Mouse (Mus musculus): ENCODE data around the gene Pagr1b. TPM values are rescaled to one million over a fixed set of nuclear protein-coding genes. Genes with fewer than 3 reads are reported as not detected.

Gene Pagr1b
- total and polyA plus RNA-seq, 3 experiments: 0.30 to 6.6 TPM; not detected in 1

- in situ Hi-C loops (cut with MboI; ENCODE audit: low pct_ligation_motif_present, low pct_unique_long_range_greater_than_20kb, low sequenced_read_pairs) (no loop called here), dilution Hi-C loops (cut with MboI; ENCODE audit: extremely low pct_ligation_motif_present, extremely low pct_unique_long_range_greater_than_20kb, low sequenced_read_pairs) (no loop called here)
- H3K4me2 ChIP-seq (ENCODE audit: insufficient read depth, low read depth, poor library complexity, severe bottlenecking): peak within 1 kb of the TSS; percentile 72
- no peak for TF ChIP-seq USF1 (IDR thresholded peaks at IDR 0.05; ENCODE audit: low read depth, low read length)
- TF ChIP-seq MYC (IDR thresholded peaks at IDR 0.05; ENCODE audit: low read depth, low read length): peak; percentile 86
- peak; percentile 96 for TF ChIP-seq SIN3A (IDR thresholded peaks at IDR 0.05; ENCODE audit: low read length)
- no peak for TF ChIP-seq ZNF384 (IDR thresholded peaks at IDR 0.05; ENCODE audit: low read depth, low read length)
- TF ChIP-seq MAZ (IDR thresholded peaks at IDR 0.05; ENCODE audit: low read depth, low read length): peak; percentile 99
- TF ChIP-seq ELF1 (IDR thresholded peaks at IDR 0.05; ENCODE audit: low read depth, low read length): peak; percentile 64; the same call in 1 of the 2 replicates
- TF ChIP-seq ZKSCAN1 (IDR thresholded peaks at IDR 0.05; ENCODE audit: borderline replicate concordance, low read depth, low read length): no peak
- TF ChIP-seq TCF12 (IDR thresholded peaks at IDR 0.05; ENCODE audit: low read depth, low read length): peak; percentile 78; the same call in 1 of the 2 replicates
- no peak for TF ChIP-seq ZC3H11A (IDR thresholded peaks at IDR 0.05; ENCODE audit: low read depth, low read length)
- TF ChIP-seq NRF1 (IDR thresholded peaks at IDR 0.05; ENCODE audit: low read depth, low read length): peak; percentile 85
- TF ChIP-seq CTCF (conservative IDR thresholded peaks at IDR 0.05 in 1 of 2, IDR thresholded peaks at IDR 0.05 in 1 of 2; ENCODE audit: low read depth in 2 of 2, low read length in 2 of 2): no peak
- 0 out of 2 replicates have a peak, but pooled peaks have one; percentile 41 for TF ChIP-seq ETS1 (conservative IDR thresholded peaks at IDR 0.05; ENCODE audit: low read depth, low read length)
- TF ChIP-seq CHD1 (IDR thresholded peaks at IDR 0.05; ENCODE audit: low read depth, low read length): no peak
- TF ChIP-seq ZMIZ1 (IDR thresholded peaks at IDR 0.05; ENCODE audit: low read depth, low read length): peak; percentile 75; the same call in 1 of the 2 replicates
- no peak for TF ChIP-seq KAT2A (IDR thresholded peaks at IDR 0.05; ENCODE audit: insufficient replicate concordance, low read length)
- TF ChIP-seq EP300 (IDR thresholded peaks at IDR 0.05; ENCODE audit: low read length): no peak
- peak; percentile 96 for TF ChIP-seq POLR2AphosphoS2 (IDR thresholded peaks at IDR 0.05; ENCODE audit: low read depth, low read length)
- no peak for TF ChIP-seq MXI1 (IDR thresholded peaks at IDR 0.05; ENCODE audit: low read depth, low read length)
- no peak for TF ChIP-seq GABPA (IDR thresholded peaks at IDR 0.05; ENCODE audit: insufficient replicate concordance, low read depth, low read length)
- TF ChIP-seq TBP (conservative IDR thresholded peaks at IDR 0.05; ENCODE audit: low read depth, low read length): 0 out of 2 replicates have a peak, but pooled peaks have one; percentile 39
- peak; percentile 75 for TF ChIP-seq CHD2 (IDR thresholded peaks at IDR 0.05; ENCODE audit: low read length)
- TF ChIP-seq JUN (IDR thresholded peaks at IDR 0.05; ENCODE audit: insufficient read depth, low read depth, low read length): no peak
- TF ChIP-seq BHLHE40 (IDR thresholded peaks at IDR 0.05; ENCODE audit: low read depth, low read length): no peak
- peak; percentile 72 for TF ChIP-seq MAX (IDR thresholded peaks at IDR 0.05; ENCODE audit: low read length)
- TF ChIP-seq PAX5 (IDR thresholded peaks at IDR 0.05; ENCODE audit: low read length): no peak
- TF ChIP-seq UBTF (IDR thresholded peaks at IDR 0.05; ENCODE audit: low read depth, low read length): no peak
- peak; percentile 81; the same call in 1 of the 2 replicates for TF ChIP-seq MEF2A (IDR thresholded peaks at IDR 0.05; ENCODE audit: borderline replicate concordance, low read depth, low read length)
- TF ChIP-seq IRF4 (IDR thresholded peaks at IDR 0.05; ENCODE audit: low read depth, low read length): peak; percentile 71
- no peak for TF ChIP-seq USF2 (conservative IDR thresholded peaks at IDR 0.05; ENCODE audit: low read depth, low read length)
- TF ChIP-seq HCFC1 (IDR thresholded peaks at IDR 0.05; ENCODE audit: low read depth, low read length): peak; percentile 85
- TF ChIP-seq JUND (conservative IDR thresholded peaks at IDR 0.05; ENCODE audit: low read depth, low read length): no peak
- peak; percentile 52; the same call in 1 of the 2 replicates for TF ChIP-seq NELFE (IDR thresholded peaks at IDR 0.05; ENCODE audit: low read depth, low read length)
- TF ChIP-seq RCOR1 (conservative IDR thresholded peaks at IDR 0.05; ENCODE audit: low read depth, low read length): no peak
- no peak for TF ChIP-seq MAFK (IDR thresholded peaks at IDR 0.05; ENCODE audit: insufficient replicate concordance, low read length)
- no peak for TF ChIP-seq SMC3 (IDR thresholded peaks at IDR 0.05; ENCODE audit: low read depth, low read length)
- TF ChIP-seq POLR2A (IDR thresholded peaks at IDR 0.05; ENCODE audit: low read depth, low read length): peak; percentile 72
- TF ChIP-seq RAD21 (IDR thresholded peaks at IDR 0.05; ENCODE audit: low read depth, low read length): no peak
- peak; percentile 83; the same call in 1 of the 2 replicates for TF ChIP-seq E2F4 (IDR thresholded peaks at IDR 0.05; ENCODE audit: insufficient replicate concordance, low read depth, low read length)
- no peaks in the 10 kb centered on the region for H3K27me3 ChIP-seq (replicated peaks)
- H3K36me3 ChIP-seq (replicated peaks in 1 of 2; ENCODE audit: control insufficient read depth in 1 of 2, insufficient read depth in 1 of 2, low read length in 1 of 2): peaks cover 47 to 74% of the 10 kb centered on the region in 2 experiments
- H3K27ac ChIP-seq (ENCODE audit: insufficient read depth, low read depth): peak within 1 kb of the TSS; percentile 93
- H3K4me1 ChIP-seq (ENCODE audit: control insufficient read depth in 1 of 2, insufficient read depth in 2 of 2): peaks cover 17 to 30% of the 10 kb centered on the region in 2 experiments
- peak; percentile 98 for DNase-seq (ENCODE audit: extremely low read depth)
- H3K4me3 ChIP-seq (replicated peaks in 1 of 3; ENCODE audit: low read depth in 2 of 3, low read length in 2 of 3, poor library complexity in 1 of 3): peak within 1 kb of the TSS; percentile 76 to 80 (median 78)
- H3K9ac ChIP-seq (ENCODE audit: insufficient read depth, low read depth): peak within 1 kb of the TSS; percentile 99
- peaks cover 22% of the 10 kb centered on the region for H3K79me2 ChIP-seq (replicated peaks; ENCODE audit: control insufficient read depth, extremely low read depth, insufficient read depth, poor library complexity, severe bottlenecking)
- H3K9me3 ChIP-seq (replicated peaks; ENCODE audit: low read length): no peaks in the 10 kb centered on the region
These were observed 10.9 kb upstream of the Pagr1b start, which contains the start of gene Maz for GRCm38 (mm10) chr7:127026984-127027726. Maz (minus strand) TSS chr7:127027037.

Data from CH12.LX (cell line).